Mouse (Mus musculus): Measurements from ENCODE around the gene Serpina1b. TPM values are rescaled to one million over a fixed set of nuclear protein-coding genes. Genes with fewer than 3 reads are reported as not detected.
"Not testable (repeated sequence)": the region's sequence is repeated elsewhere in the genome, so short reads cannot be mapped to it uniquely, and the experiment has no call there.

The Serpina1b gene
- 5.8 and 97.4 TPM in 2 replicates for polyA plus RNA-seq (2012; rRNA removed)

DNA sequence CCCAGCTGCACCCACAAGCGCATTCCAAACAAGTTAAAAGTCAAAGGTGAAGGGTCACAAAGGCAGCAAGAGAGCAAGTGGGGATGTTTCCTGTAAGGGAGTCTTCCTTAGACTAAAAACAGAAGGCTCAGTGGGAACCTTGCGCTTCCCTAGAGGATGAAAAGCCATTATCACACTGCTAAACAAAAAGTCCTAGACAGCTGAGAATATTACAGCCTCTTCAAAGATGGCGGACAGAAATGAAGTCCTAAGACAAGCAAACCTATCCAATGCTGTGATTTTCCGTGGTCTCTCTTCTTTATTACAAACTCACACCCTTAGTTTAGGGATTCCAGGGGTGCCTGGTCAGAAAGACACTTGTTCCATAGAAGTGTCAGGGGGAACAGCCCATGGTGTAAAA, at the start of gene Serpina1b:
TSS of gene Serpina1b (minus strand) at position 101 of the 400 bp plus-strand sequence.
- DNase-seq (ENCODE audit: low read depth), result not testable (repeated sequence)

DNA sequence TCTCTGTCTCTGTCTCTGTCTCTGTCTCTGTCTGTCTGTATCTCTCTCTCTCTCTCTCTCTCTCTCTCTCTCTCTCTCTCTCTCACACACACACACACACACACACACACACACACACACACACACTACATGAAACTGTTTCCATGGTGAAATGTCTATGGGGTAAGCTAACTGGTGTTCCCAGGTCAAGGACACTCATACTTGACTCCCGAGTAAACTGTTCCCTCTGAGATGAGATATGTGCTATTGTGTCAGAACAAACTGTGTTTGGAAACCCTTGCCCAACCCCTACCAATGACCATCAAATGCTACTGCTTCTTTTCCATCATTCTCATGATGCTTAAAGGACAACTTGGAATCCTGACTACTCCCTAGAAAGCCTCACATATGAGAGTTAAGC, 36.7 kb upstream of the Serpina1b start:
- not testable (repeated sequence) for DNase-seq (ENCODE audit: low read depth)

DNA sequence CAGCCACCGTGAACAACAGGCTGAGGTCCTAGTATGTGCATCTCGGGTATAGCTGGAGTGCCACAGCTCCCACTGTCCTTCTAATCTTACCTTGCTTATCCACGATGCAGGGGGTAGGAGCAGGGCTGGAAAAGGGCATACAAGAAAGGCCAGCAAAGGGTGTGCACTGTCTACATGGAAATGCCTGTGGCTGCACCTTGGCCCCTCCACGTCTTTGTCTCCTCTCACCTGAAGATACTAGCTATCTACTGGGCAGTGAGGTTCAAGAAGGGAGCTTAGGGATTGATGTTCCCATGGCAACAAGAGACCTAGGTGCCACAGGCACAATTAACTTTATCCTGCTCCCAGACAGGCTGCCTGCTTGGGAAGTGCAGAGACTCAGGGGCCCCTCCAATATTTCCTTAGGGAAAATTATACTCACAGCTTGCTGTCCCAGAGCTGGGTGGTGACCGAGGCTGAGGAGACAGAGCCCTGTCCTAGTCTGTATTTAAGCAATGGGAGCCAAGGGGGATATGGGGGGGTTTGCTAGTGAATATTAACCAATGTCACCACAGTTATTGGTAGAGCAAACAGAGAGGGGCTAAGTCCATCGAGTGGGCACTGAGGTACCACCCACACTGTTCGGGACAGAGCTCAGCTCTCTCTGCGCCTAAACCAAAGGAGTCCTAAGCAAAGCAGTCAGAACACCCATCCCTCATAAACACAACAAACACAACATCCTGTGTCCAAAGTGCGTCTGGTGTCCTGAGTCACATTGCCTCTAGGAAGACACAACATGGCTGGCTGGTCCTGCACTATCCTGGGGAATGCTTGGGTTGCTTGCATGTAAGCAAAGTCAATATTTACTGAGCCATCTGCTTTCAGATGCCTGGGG, 33.2 kb upstream of the Serpina1b start, which contains the start of gene Serpina1a:
TSS of gene Serpina1a (minus strand) at position 462 of the 874 bp plus-strand sequence.
- not testable (repeated sequence) for DNase-seq (ENCODE audit: low read depth)

DNA sequence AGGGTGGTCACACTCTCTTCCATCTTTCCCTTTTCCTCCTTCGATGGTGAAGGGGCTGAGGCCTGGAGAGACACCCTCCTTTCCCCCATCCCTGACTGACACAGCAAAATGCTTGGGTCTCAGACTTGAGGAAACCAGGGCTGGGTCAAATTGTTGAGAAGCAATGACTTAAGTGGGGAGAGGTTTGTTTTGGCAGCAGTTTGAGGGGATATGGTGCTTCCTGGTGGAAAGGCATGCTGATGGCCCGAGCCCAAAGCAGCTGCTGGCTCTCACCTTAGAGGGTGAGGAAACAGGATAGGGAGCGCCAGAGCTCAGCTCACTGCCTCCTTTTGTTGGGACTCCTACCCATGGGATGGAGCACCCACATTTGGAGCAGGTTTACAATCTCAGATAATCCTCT, 30.8 kb upstream of the Serpina1b start:
- DNase-seq (ENCODE audit: low read depth), result no peak

DNA sequence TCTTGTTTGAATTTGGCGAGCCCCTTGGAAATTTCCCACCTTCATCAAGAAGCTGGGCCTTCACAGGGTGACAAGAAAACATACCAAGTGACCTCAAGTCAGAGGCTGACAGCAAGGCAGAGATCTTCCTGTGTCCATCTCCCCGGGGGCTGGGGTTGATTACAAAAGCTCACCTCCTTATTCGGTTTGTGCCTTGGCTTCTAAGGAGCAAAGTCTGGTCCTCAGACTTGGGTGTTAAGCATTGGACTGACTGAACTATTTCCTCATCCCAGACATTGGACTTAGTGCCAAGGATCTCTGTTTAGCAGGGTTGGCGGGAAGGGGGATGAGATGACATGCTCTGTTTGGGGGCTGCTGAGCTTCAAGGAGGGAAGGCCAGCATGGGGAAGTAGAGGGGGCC, 30.4 kb upstream of the Serpina1b start:
- DNase-seq (ENCODE audit: low read depth), result not testable (repeated sequence)

DNA sequence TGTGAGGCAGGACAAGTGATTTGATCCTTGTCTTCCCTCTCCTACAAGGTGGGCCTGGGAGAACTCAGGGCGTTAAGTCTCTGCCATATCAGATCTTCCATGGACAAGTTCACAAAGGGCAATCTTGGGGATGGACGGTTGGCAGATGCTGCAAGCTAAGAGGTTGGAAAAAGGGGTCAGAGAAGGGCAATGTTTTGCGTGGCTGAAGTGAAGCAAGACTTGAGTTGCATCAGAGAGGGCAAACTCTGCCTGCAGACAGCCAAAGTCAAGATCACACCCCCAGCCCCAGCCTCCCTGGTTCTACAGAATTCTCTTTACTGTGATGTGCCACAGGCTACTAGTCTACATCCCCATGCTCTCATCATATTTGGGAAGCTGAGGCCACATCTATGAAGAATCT, 29.4 kb upstream of the Serpina1b start:
- not testable (repeated sequence) for DNase-seq (ENCODE audit: low read depth)

DNA sequence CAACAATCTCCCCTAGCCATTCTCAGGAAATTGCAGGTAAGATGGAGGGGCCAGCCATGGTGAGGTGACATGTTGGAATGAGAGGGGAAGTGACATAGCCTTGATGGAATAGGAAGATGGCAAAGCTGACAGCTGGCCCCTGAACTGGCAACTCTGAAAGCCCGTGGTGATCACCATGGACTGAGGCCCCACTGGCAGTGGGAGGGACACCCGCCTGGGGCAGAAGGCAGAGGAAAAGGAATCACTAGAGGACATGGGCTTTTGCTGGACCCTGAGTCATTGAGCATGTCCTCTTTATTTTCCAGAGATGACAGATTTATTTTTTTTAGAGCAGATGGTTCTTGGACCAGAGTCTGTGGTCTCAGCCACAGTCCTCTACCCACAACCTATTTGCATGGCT, 22.9 kb upstream of the Serpina1b start:
- not testable (repeated sequence) for DNase-seq (ENCODE audit: low read depth)

DNA sequence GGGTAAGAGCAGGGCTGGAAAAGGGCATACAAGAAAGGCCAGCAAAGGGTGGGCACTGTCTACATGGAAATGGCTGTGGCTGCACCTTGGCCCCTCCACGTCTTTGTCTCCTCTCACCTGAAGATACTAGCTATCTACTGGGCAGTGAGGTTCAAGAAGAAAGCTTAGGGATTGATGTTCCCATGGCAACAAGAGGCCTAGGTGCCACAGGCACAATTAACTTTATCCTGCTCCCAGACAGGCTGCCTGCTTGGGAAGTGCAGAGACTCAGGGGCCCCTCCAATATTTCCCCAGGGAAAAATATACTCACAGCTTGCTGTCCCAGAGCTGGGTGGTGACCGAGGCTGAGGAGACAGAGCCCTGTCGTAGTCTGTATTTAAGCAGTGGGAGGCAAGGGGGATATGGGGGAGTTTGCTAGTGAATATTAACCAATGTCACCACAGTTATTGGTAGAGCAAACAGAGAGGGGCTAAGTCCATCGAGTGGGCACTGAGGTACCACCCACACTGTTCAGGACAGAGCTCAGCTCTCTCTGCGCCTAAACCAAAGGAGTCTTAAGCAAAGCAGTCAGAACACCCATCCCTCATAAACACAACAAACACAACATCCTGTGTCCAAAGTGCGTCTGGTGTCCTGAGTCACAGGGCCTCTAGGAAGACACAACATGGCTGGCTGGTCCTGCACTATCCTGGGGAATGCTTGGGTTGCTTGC, 2.4 kb downstream of the Serpina1b start:
- not testable (repeated sequence) for DNase-seq (ENCODE audit: low read depth)

DNA sequence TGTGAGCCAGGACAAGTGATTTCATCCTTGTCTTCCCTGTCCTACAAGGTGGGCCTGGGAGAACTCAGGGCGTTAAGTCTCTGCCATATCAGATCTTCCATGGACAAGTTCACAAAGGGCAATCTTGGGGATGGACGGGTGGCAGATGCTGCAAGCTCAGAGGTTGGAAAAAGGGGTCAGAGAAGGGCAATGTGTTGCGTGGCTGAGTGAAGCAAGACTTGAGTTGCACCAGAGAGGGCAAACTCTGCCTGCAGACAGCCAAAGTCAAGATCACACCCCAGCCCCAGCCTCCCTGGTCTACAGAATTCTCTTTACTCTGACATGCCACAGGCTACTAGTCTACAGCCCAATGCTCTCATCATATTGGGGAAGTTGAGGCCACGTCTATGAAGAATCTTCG, 6.3 kb downstream of the Serpina1b start:
- DNase-seq (ENCODE audit: low read depth), result not testable (repeated sequence)

DNA sequence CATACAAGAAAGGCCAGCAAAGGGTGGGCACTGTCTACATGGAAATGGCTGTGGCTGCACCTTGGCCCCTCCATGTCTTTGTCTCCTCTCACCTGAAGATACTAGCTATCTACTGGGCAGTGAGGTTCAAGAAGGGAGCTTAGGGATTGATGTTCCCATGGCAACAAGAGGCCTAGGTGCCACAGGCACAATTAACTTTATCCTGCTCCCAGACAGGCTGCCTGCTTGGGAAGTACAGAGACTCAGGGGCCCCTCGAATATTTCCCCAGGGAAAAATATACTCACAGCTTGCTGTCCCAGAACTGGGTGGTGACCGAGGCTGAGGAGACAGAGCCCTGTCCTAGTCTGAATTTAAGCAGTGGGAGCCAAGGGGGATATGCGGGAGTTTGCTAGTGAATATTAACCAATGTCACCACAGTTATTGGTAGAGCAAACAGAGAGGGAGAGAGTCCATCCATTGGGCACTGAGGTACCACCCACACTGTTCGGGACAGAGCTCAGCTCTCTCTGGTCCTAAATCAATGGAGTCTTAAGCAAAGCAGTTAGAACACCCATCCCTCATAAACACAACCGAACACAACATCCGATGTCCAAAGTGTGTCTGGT, 56.8 kb downstream of the Serpina1b start, which contains the start of gene Serpina1d:
TSS of gene Serpina1d (minus strand) at position 347 of the 606 bp plus-strand sequence.
- DNase-seq (ENCODE audit: low read depth), result not testable (repeated sequence)

DNA sequence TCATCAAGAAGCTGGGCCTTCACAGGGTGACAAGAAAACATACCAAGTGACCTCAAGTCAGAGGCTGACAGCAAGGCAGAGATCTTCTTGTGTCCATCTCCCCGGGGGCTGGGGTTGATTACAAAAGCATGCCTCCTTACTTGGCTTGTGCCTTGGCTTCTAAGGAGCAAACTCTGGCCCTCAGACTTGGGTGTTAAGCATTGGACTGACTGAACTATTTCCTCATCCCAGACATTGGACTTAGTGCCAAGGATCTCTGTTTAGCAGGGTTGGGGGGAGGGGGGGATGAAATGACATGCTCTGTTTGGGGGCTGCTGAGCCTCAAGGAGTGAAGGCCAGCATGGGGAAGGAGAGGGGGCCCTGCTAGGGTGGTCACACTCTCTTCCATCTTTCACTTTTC, 59.6 kb downstream of the Serpina1b start:
- DNase-seq (ENCODE audit: low read depth), result not testable (repeated sequence)

DNA sequence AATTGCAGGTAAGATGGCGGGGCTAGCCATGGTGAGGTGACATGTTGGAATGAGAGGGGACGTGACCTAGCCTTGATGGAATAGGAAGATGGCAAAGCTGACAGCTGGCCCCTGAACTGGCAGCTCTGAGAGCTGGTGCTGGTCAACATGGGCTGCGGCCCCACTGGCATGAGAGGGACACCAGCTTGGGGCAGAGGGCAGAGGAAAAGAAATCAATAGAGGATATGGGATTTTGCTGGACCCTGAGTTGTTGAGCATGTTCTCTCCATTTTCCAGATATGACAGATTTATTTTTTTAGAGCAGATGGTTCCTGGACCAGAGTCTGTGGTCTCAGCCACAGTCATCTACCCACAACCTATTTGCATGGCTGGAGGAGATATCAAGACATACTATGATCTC, 67.1 kb downstream of the Serpina1b start:
- DNase-seq (ENCODE audit: low read depth), result not testable (repeated sequence)

DNA sequence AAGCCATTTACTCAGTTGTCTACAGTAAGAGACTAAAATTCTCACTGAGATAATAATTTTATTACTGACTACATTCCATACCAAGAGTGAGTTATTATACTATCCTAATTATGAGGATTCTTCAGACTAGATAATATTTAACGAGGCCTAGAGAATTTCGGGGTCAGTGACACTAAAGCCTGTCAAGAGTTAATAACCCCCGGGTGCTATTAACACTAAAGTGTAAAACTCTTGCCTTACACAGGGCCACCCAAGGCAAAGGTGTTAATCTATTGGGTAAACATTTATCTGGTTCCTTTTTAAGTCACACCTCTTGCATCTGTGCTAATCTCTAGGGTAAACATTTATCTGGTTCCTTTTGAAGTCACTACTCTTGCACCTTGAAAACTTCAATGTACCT, 69.9 kb downstream of the Serpina1b start:
- not testable (repeated sequence) for DNase-seq (ENCODE audit: low read depth)

DNA sequence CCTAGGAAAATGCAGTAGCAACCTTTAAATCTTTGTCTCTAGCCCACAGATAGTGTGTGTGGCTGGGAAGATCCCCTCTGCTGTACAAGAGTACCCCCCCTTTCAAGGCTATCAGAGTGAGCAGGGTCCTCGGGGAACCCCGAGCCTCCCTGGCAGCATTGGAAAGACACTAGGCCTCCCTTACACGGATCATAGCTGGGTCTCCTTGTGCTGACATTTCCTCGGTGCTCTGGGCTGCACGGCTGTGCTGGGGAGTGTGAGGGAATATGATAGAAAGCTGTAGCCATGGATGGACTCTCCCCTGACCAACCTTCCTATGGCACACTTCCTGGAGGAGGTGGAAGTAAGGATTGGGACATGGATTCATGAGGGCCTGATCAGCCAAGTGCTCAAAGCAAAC, 84.2 kb downstream of the Serpina1b start:
- DNase-seq (ENCODE audit: low read depth), result not testable (repeated sequence)

DNA sequence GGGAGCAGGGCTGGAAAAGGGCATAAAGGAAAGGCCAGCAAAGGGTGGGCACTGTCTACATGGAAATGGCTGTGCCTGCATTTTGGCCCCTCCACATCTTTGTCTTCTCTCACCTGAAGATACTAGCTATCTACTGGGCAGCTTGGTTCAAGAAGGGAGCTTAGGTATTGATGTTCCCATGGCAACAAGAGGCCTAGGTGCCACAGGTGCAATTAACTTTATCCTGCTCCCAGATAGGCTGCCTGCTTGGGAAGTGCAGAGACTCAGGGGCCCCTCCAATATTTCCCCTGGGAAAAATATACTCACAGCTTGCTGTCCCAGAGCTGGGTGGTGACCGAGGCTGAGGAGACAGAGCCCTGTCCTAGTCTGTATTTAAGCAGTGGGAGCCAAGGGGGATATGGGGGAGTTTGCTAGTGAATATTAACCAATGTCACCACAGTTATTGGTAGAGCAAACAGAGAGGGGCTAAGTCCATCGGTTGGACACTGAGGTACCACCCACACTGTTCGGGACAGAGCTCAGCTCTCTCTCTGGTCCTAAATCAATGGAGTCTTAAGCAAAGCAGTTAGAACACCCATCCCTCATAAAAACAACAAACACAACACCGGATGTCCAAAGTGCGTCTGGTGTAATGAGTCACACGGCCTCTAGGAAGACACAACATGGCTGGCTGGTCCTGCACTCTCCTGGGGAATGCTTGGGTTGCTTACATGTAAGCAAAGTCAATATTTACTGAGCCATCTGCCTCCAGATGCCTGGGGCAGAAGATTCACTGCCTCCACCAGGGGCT, 92.2 kb downstream of the Serpina1b start:
- DNase-seq (ENCODE audit: low read depth), result not testable (repeated sequence)

DNA sequence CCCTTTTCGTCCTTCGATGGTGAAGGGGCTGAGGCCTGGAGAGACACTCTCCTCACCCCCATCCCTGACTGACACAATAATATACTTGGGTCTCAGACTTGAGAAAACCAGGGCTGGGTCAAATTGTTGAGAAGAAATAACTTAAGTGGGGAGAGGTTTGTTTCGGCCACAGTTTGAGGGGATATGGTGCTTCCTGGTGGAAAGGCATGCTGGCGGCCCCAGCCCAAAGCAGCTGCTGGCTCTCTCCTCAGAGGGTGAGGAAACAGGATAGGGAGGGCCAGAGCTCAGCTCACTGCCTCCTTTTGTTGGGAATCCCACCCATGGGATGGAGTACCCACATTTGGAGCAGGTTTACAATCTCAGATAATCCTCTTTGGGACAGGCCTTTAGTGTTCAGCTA, 94.6 kb downstream of the Serpina1b start:
- not testable (repeated sequence) for DNase-seq (ENCODE audit: low read depth)

DNA sequence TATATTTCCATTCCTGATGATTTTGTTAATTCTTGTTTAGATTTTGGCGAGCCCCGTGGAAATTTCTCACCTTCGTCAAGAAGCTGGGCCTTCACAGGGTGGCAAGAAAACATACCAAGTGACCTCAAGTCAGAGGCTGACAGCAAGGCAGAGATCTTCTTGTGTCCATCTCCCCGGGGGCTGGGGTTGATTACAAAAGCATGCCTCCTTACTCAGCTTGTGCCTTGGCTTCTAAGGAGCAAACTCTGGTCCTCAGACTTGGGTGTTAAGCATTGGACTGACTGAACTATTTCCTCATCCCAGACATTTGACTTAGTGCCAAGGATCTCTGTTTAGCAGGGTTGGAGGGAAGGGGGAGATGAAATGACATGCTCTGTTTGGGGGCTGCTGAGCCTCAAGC, 95.1 kb downstream of the Serpina1b start:
- not testable (repeated sequence) for DNase-seq (ENCODE audit: low read depth)

DNA sequence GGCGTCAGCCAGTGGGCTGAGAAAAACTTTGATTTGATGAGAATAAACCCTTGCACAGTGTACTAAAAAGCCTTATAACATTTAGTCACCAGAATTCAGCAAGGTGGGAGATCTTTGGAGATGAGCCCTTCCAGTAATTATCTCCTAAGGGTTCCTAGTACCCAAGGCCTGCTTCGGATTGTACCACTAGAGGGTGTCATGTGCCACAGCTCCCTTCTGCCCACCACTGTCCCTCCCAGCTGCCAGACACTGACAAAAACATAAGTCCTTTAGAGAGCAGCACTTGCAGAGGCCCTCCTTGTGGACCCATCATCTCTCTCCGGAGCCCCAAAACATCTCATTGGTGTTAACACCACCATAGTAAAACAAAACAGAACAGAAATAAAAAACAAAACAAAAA, 118.6 kb downstream of the Serpina1b start:
- no peak for DNase-seq (ENCODE audit: low read depth)

DNA sequence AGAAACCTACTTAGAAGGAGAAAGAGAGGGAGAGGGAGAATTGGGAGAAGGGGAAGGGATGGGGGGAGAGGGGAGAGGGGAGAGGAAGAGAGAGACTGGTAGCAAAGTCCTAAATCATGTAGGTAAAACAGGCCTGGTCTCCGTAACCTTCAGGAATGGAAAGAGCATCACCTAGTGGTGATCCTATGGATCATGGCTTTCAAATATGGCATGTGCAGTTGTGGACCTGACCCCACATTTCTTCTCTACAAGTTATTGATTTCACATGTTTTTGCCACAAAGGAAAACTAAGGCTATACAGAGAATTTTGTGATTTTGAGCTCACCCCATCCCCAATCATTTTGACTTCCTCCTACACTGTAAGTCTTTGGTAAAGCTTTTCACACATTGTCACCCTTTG, 119.8 kb downstream of the Serpina1b start:
- no peak for DNase-seq (ENCODE audit: low read depth)

DNA sequence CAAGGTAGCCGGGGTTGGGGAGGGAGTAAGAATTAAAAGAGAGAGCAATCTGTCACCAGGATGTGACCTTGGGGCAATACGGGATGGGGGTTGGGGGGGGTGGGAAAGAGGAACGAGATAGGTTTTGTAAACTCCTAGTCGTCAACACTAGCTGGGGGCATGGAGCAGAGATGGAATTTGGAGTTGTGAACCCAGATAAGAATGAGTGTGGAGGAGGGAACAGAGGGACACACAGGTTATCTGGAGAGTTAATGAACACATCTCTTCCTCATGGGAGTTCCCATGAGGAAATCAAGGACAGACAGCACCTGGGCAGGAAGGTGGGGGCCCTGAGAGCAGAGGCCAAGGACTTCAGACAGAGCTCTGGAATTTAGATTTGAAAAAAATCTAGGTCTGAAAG, 124.1 kb downstream of the Serpina1b start:
- no peak for DNase-seq (ENCODE audit: low read depth)

DNA sequence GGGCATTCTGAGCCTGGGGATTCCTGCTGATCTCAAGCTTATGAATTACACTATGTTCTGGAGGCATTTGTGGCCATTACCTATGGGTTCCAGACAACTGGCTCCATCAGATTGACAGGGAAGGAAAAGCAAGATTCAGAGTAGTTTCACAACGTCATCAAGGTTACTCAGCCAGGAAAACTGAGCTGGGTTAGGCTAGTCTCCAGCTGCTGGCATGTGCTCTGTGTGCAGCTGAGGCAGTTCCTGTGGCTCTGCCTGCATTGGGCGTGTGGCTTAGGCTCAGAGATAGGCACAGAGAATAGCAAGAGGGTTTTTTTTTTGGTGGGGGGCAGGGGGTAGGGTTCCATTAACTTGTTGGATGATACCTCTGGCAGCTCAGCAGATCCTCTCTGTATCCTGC, 124.6 kb downstream of the Serpina1b start:
- DNase-seq (ENCODE audit: low read depth), result no peak

Data from gonadal fat pad, adult 2 months (tissue).